Mouse (Mus musculus) thymus, adult 18-20 months (tissue): ENCODE results near the gene Myo9a.
A peak's percentile ranks its signal among the peaks of the same experiment; 100 is the strongest.
"Not testable (repeated sequence)": the region's sequence is repeated elsewhere in the genome, so short reads cannot be mapped to it uniquely, and the experiment has no call there.

Source experiments
- DNase-seq, 2 experiments: peaks; one replicate each; pipeline ENCODE4 v3.0.0; 2022; ENCODE audit warnings: mixed read lengths in 2 of 2

Gene Myo9a

GRCm38 (mm10) chr9:59751966-59752365 is 1.3 kb downstream of the Myo9a start:
- no peak for DNase-seq

DNA sequence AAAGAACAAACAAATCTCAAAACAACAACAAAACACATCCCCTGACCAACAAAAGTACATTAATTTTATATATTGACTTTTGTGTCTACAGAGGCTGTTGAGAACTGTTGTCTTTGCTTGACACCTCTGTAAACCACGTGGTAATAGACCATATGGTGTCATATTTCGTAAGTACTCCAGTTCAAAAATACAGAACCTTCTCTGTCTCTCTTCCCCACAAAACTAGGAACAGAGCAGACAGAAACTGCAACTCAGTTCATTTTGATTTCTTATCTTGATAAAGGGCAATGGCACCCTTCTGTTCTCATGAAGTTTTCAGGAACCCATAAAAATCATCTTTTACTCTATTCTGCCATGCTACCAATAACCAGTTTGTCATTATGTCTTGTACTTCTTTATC is 4.5 kb downstream of the Myo9a start:
- DNase-seq = no peak

DNA sequence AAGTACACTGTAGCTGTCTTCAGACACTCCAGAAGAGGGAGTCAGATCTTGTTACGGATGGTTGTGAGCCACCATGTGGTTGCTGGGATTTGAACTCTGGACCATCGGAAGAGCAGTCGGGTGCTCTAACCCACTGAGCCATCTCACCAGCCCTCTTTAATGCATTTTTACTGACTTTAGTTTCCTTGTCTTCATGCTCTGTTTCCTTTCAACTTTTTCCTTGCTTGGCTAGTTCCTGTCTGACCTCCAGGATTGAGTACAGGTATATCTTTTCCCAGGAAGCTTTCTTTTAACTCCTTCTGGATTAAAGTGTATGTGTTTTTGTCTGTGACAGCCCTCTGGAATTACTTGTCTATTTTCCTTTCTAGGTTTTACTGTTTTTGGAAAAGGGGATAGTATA is 6.3 kb downstream of the Myo9a start:
- not testable (repeated sequence) for DNase-seq

GRCm38 (mm10) chr9:59760515-59760914 is 9.8 kb downstream of the Myo9a start:
- no peak for DNase-seq

- DNase-seq = not testable (repeated sequence)
Observed at GRCm38 (mm10) chr9:59766966-59767461, 16.3 kb downstream of the Myo9a start.

DNA sequence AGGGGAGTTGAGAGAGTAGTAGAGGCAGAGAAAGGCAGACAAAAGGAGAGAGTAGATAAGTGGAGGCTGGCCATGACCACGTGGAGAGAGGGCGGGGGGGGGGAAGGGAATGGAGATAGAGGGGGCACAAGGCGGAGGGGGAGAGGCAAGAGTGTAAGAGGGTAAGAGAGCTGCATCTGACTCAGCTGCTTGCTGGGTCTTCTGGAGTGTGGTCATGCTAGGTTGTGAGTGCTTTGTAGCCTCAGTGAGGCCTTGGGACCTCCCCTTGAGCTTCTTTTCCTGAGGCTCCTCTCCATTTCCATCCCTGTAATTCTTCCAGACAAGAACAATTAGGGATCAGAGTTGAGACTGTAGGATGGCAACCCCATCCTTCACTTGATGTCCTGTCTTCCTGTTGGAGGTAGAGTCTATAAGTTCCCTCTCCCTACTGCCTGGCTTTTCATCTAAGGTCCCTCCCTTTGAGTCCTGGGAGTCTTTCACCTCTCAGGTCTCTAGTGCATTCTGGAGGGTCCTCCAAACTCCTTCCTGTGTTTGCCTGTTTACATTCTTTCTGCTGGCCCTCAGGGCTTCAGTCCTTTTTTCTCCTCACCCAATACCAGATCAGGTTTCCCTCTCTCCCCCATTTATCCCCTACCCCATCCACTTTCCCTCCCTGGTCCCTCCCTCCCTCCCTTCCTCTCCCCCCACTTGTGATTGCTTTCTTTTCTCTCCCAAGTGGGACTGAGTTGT is 55.5 kb downstream of the Myo9a start:
- not testable (repeated sequence) for DNase-seq

- DNase-seq = no peak
Observed at GRCm38 (mm10) chr9:59884551-59884950, 133.9 kb downstream of the Myo9a start.

- no peak for DNase-seq
Observed at GRCm38 (mm10) chr9:59903382-59903781, 152.7 kb downstream of the Myo9a start.

DNA sequence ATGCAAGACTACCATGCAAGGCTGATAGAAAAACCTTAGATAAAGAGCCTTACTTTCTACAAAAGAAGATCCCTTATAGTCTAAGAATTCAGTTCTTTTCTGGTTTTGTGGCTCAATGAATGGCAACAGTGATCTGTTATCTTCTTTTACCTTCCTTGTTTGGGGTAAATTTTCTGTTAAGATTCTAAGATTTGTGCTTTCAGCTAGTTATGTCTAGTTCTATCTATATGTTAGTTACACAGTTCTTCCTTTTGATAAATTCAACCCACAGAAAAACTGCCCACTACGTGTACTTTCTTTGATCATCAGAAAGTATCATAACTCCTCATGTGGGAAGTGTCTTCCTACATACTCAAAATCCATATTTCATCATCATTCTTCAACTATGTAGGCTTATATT is 164.1 kb downstream of the Myo9a start:
- DNase-seq = no peak

DNA sequence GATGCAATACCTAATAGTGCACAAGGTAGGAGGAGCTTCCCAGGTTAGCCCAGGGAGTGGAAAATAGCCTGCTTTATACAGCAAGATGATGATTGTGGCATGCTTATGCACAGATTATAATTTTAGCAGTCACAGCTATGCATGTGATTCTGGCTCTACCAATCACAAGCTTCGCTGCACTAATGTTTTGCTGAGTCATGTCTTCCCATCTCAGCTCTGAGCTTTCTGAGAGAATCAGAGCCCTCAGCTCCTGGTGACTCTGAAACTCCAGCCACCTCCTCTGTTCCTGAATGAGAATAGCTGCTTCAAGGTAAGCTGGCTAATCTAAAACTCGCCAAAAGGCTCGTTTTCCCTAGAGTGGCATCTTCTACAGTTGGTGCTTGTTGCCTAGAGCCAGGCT is 179.6 kb downstream of the Myo9a start:
- DNase-seq = no peak

DNA sequence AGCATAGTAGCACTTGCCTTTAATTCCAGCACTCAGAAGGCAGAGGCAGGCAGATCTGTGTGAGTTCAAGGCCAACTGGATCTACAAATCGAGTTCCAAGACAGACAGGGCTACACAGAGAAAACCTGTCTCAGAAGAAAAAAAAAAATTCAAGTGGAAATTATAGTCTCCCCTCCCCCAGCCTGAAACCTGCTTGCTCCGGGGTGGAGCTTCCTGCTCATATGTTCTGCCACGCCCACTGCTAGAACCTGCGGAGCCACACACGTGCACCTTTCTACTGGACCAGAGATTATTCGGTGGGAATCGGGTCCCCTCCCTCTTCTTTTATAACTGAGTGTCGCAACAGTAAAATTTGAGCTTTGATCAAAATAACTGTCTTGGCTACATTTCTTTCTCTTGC is 185.2 kb downstream of the Myo9a start:
- not testable (repeated sequence) for DNase-seq

GRCm38 (mm10) chr9:59938529-59938928 is 187.8 kb downstream of the Myo9a start:
- no peak for DNase-seq

- DNase-seq = no peak
Observed at GRCm38 (mm10) chr9:59939691-59940090, 189.0 kb downstream of the Myo9a start.

DNA sequence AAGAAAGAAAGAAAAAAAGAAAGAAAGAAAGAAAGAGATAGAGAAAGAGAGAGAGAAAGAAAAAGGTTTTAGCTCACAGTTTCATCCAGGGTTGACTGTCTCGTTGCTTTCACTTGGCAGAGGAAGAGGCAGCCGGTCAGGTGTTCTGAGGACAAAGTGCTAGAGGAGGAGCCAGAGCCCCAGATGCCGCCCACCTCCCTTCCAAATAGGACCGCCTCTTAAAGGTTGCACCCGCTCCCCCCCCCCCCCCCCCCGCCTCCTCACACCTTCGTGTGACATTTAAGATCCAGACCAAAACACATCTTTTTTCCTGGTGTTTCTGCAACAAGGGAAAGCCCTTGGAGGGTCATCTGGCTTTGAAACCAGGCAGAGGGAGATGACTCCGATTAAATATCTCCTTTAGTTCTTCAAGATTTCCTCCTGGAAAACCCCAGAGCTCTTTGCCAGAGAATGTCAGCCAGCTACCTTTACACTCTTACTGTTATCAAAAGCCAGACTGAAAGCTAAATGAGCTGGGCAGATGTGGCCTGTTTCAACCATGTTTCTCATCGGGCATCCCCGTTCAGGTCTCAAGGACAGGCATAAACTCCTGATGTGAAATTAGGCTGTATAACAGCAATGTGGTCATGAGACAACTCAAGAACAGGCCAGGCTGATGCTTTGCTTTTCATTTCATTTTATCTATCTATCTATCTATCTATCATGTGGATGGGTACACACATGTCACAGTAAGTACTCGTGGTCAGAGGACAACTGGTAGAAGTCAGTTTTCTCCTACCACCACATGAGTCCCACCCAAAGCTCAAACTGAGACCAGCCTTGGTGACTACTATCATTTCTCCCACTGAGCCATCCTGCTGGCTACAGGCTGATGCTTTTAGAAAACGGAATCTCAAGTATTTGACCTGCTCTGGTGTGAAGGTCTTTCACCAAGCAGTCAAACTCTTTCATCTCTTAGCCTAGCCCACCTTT is 190.5 kb downstream of the Myo9a start:
- no peak for DNase-seq

DNA sequence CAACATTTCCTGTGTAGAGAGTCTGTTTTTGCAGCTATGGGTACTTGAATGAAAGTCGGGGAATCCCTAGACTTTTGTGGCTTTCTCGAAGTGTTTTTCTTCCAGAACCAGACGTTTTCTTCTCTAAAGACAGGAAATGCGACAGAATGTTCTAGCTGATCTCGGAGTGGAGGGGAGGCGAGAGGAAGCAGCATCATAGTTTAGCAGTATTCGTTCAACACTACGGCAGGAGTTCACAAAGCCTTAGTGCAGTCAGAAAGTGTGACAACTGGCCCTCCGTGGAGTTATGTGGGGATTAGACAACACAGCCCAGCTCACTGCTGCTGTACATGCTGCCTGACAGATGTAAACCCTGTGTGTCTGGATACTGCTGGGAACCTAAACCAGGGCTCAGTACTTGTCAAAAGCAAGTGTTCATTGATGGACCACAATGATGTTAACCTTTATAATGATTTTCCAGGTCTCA is 191.2 kb downstream of the Myo9a start:
- peak in 1 of 2 experiments; percentile 31 for DNase-seq

DNA sequence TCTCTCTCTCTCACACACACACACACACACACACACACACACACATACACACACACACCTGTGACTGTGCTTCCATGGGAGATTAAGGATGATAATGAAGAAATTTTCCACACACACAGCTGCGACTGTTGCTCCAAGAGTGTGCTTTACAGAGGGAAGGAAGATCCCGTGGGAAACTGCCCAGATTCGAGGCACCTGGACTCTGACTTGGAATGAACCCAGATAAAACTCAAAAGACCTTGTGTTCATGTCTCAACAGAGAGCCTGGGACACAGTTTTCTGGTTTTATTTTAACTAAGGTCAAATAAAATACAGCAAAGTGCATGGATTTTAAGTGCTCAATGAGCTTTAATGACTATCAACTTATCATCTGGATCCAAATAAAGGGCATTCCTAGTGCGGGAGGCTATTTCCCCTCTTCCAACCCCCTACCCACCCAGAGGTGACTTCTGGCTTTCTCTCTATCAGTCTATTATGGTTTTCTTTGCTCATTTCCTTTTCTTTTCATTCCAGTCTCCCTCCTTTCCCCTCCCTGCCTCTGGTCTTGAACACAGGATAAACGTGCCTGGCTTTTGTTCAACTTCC is 191.9 kb downstream of the Myo9a start:
- no peak for DNase-seq

GRCm38 (mm10) chr9:59943826-59944225 is 193.1 kb downstream of the Myo9a start:
- DNase-seq = no peak

DNA sequence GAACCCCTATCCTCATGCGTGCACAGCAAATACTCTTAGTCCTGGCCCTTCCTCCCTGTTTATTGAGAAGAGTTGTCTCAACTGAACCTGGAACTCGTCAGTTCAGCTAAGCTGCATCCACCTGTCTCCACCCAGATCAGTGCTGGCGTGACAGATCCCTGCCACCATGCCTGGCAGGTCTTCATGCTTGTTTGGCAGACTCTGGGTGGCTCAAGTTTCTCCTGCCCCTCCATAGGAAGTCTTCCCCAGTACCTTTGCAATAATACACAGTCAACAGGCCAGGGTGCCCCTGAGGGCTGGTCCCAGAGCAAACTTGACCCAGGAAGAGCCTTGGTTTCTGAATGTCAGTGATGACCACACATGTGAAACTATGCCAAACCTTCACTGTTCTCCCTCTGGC is 194.5 kb downstream of the Myo9a start:
- DNase-seq = no peak

DNA sequence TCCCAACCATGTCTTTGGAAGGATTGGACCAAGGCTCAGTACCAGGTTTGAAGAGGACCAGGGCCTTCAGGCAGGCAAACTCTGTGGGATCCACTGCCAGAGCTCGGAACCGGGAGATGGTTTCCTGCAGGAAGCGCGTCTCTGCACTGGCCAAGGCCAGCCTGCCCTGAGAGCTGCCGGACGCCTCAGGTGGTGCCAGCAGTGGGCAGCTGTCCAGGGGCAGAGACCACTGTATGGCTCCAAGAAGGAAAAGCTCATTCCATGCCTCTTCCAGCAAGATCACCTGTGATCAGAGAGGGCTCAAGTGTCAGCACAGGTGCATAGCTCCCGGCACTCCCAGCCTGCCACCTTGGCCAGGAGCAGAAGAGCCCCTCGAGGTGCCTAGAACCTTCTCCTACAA is 196.6 kb downstream of the Myo9a start:
- no peak for DNase-seq

- DNase-seq = no peak
Observed at GRCm38 (mm10) chr9:59948226-59948625, 197.5 kb downstream of the Myo9a start.

- no peak for DNase-seq
Observed at GRCm38 (mm10) chr9:59948691-59949250, 198.1 kb downstream of the Myo9a start.

DNA sequence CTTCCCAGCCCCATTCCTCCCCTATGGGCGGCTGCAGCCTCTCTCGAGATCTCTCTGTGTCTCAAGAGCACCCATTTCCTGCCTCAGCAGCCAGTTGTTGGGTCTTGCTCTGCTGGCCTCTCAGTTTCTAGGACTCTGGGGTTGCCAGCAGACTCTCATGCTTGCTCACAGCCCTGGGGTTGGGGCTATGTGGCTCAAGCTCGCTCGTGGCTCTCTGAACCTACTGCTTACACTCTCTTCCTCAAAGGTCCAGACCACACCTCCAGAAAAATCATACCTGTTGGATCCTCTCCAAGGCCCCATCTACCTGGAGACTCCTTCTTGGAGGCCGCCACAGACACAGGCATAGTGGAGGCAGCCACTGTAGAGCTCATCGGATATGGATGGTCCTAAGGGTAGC is 198.8 kb downstream of the Myo9a start:
- DNase-seq = no peak

DNA sequence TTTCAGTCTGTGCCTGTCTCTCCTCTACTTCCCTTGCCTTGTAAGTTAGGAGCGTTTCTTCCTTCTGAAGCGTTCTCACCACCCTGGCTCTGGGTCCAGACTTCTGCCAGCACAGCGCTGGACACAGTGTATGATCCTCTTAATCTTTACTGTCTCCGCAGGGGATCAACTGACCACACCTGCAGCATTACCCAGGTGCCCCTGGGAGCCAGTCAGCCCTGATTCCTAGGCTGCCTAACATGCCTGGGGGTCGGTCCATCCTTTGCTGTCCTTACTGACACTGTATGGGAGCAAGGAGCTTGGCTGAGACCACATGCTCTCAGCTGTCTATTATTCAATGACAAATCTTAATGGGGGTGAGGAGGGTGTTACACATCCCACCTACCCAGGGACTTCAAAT is 199.3 kb downstream of the Myo9a start:
- no peak for DNase-seq
